Mouse (Mus musculus) heart, adult 2 months (tissue): ENCODE data around the gene Slc25a39. TPM values are rescaled to one million over a fixed set of nuclear protein-coding genes. Genes with fewer than 3 reads are reported as not detected.

Experiments used
- DNase-seq, 2 experiments: peaks; one replicate each; pipeline ENCODE4 v3.0.0; 2021
- H3K27ac ChIP-seq: fragments of 200-600 bp; 2 replicates; pipeline ENCODE4 v1.8.1; 2022
- H3K27me3 ChIP-seq: fragments of 200-500 bp; 2 replicates; pipeline ENCODE4 v1.6.1; 2012; ENCODE audit warnings: mild to moderate bottlenecking, low read length, inconsistent platforms, mixed read lengths; ENCODE audit not compliant: control insufficient read depth, insufficient read depth
- H3K36me3 ChIP-seq: fragments of 200-500 bp; 2 replicates; pipeline ENCODE4 v1.6.1; 2012; ENCODE audit warnings: low read length, inconsistent platforms; ENCODE audit not compliant: control insufficient read depth, insufficient read depth
- H3K4me1 ChIP-seq: fragments of 200-500 bp; 2 replicates; pipeline ENCODE4 v1.6.1; 2011; ENCODE audit warnings: low read length; ENCODE audit not compliant: control insufficient read depth, insufficient read depth
- H3K4me3 ChIP-seq: fragments of 200-600 bp; 2 replicates; pipeline ENCODE4 v1.8.1; 2022
- H3K79me2 ChIP-seq: fragments of 200-500 bp; replicated peaks from 2 replicates; pipeline ENCODE4 v1.6.1; 2012; ENCODE audit warnings: mild to moderate bottlenecking, inconsistent platforms, low read length, moderate library complexity, mixed read lengths; ENCODE audit not compliant: control insufficient read depth, insufficient read depth
- H3K9ac ChIP-seq: fragments of 200-500 bp; 2 replicates; pipeline ENCODE4 v1.6.1; 2012; ENCODE audit warnings: low read depth, mild to moderate bottlenecking, control low read depth, inconsistent platforms, low read length, mixed read lengths
- CTCF ChIP-seq: fragments of 200-600 bp; IDR thresholded peaks from 2 replicates; pipeline ENCODE4 v1.8.1; 2022; ENCODE audit warnings: antibody characterized with exemption, mild to moderate bottlenecking, moderate library complexity
- EP300 ChIP-seq: fragments of 200-500 bp; IDR thresholded peaks from 2 replicates; pipeline ENCODE4 v1.6.1; 2011; ENCODE audit warnings: low read depth, low read length, control low read depth; ENCODE audit not compliant: insufficient read depth
- POLR2A ChIP-seq: fragments of 200-500 bp; IDR thresholded peaks from 2 replicates; pipeline ENCODE4 v1.6.1; 2011; ENCODE audit warnings: mild to moderate bottlenecking, low read depth, low read length, control low read depth; ENCODE audit not compliant: insufficient read depth
- WGBS: fragments of 180-500 bp; shearing (Covaris S2); methylation state at CpG from one replicate; pipeline ENCODE4 v1.1.7; 2018; 5-methylcytosine and 5-hydroxymethylcytosine counted together
- intact Hi-C: fragments of 180-260 bp; cut with DNase I; formaldehyde crosslinking; loops from one replicate; pipeline ENCODE4 v1.15.1; 2025
- polyA plus RNA-seq: library from polyadenylated mRNA; depleted of rRNA; stranded (reverse); fragments of >200 nt; gene quantifications from 2 replicates; pipeline ENCODE4 v1.2.3, GENCODE M21; 2012
- total RNA-seq, 2 experiments: library from RNA; stranded (reverse); gene quantifications; 2 replicates each; pipeline ENCODE4 v1.2.3; 2021

The Slc25a39 gene
- total and polyA plus RNA-seq, 3 experiments, result 196 to 331 (median 213) TPM

GRCm38 (mm10) chr11:102375196-102376173 is 32.3 kb downstream of the Slc25a39 start:
- peak; percentile 63 to 69 for DNase-seq
- Histone ChIP-seq H3K4me1 (peaks cover 6% of the 10 kb centered on the region), H3K9ac (peak overlapping the region; percentile 37), H3K79me2 (no peaks in the 10 kb centered on the region), H3K4me3 (peak overlapping the region; percentile 28), H3K36me3 (no peaks in the 10 kb centered on the region), H3K27ac (peak overlapping the region; percentile 51), H3K27me3 (no peaks in the 10 kb centered on the region)
- TF ChIP-seq EP300 (no peak), POLR2A (no peak), CTCF (no peak)
- WGBS, result 16% methylated on average over 23 of the region's 23 CpGs
- intact Hi-C loops, result no loop called here

GRCm38 (mm10) chr11:102374108-102374725 is 33.5 kb downstream of the Slc25a39 start:
- TF ChIP-seq EP300 (no peak), POLR2A (no peak), CTCF (no peak)
- DNase-seq, result no peak
- no peaks in the 10 kb centered on the region for H3K27me3 ChIP-seq
- H3K36me3 ChIP-seq, result no peaks in the 10 kb centered on the region
- no peak overlapping the region for H3K9ac ChIP-seq
- intact Hi-C loops, result no loop called here
- no peak overlapping the region for H3K4me3 ChIP-seq
- H3K4me1 ChIP-seq, result peaks cover 6% of the 10 kb centered on the region
- no peaks in the 10 kb centered on the region for H3K79me2 ChIP-seq
- 93% methylated on average over 7 of the region's 7 CpGs for WGBS
- H3K27ac ChIP-seq, result no peak overlapping the region

- Histone ChIP-seq H3K4me3 (no peak overlapping the region), H3K9ac (no peak overlapping the region), H3K4me1 (peaks cover 6% of the 10 kb centered on the region), H3K27me3 (no peaks in the 10 kb centered on the region), H3K79me2 (no peaks in the 10 kb centered on the region), H3K36me3 (no peaks in the 10 kb centered on the region), H3K27ac (no peak overlapping the region)
- DNase-seq, result no peak
- 48% methylated on average over 2 of the region's 2 CpGs for WGBS
- TF ChIP-seq EP300 (no peak), POLR2A (no peak)
- intact Hi-C loops, result no loop called here
These were observed 34.1 kb downstream of the Slc25a39 start for GRCm38 (mm10) chr11:102373646-102374045.

GRCm38 (mm10) chr11:102372936-102373335 is 34.8 kb downstream of the Slc25a39 start:
- 47% methylated on average over 14 of the region's 14 CpGs for WGBS
- H3K27ac ChIP-seq, result no peak overlapping the region

GRCm38 (mm10) chr11:102371926-102372685 is 35.6 kb downstream of the Slc25a39 start:
- no peaks in the 10 kb centered on the region for H3K36me3 ChIP-seq
- no peak overlapping the region for H3K27ac ChIP-seq
- H3K4me3 ChIP-seq, result no peak overlapping the region
- DNase-seq, result no peak
- TF ChIP-seq EP300, result no peak
- no peak for TF ChIP-seq POLR2A
- no peak for TF ChIP-seq CTCF
- peaks cover 6% of the 10 kb centered on the region for H3K4me1 ChIP-seq
- 79% methylated on average over 12 of the region's 12 CpGs for WGBS
- H3K9ac ChIP-seq, result no peak overlapping the region
- no peaks in the 10 kb centered on the region for H3K79me2 ChIP-seq
- intact Hi-C loops, result no loop called here
- H3K27me3 ChIP-seq, result no peaks in the 10 kb centered on the region

More at GRCm38 (mm10) chr11:102372936-102373335, 34.8 kb downstream of the Slc25a39 start:
- Histone ChIP-seq H3K36me3 (no peaks in the 10 kb centered on the region), H3K4me1 (peaks cover 6% of the 10 kb centered on the region), H3K79me2 (no peaks in the 10 kb centered on the region), H3K4me3 (no peak overlapping the region), H3K9ac (no peak overlapping the region), H3K27me3 (no peaks in the 10 kb centered on the region)
- DNase-seq, result no peak
- TF ChIP-seq POLR2A (no peak), CTCF (no peak), EP300 (no peak)
- intact Hi-C loops, result no loop called here
